ENCODE assay signal across 15 mouse cellular contexts in the genomic region with DNA sequence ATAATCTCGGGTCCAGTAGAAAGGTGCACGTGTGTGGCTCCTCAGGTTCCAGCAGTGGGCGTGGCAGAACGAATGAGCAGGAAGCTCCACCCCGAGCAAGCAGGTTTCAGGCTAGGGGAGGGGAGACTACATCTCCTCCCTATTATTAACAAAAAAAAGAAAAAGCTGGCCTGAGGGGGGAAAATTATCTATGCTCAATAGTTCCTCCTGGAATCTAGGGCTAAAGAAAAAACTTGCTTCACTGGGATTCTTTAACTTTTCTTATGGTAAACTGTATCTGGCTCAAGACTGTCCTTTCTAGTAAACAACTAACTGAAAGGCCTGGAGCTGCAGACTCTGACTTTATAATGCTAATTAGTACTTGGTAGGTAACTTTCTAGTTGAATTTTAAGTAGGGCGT. TPM values are rescaled to one million over a fixed set of nuclear protein-coding genes. Genes with fewer than 3 reads are reported as not detected.
A peak's percentile ranks its signal among the peaks of the same experiment; 100 is the strongest.
DNase-seq lines count a peak whose midpoint lies in the region; TF ChIP-seq lines count a peak whose summit lies in the region.
"Not testable (repeated sequence)": the region's sequence is repeated elsewhere in the genome, so short reads cannot be mapped to it uniquely, and the experiment has no call there.
"Had no signal": no experiment of that assay in that cellular context is flagged by ENCODE, and none has a peak within 500 bp of the region (broad histone marks: within the 10 kb centered on the region; RNA-seq: fewer than 3 reads in every experiment).

No protein-coding gene starts in this region.

- not testable (repeated sequence) for H3K4me3 ChIP-seq in ES-E14 (ENCODE audit: insufficient read depth in 1 of 2, low read depth in 1 of 2, low read length in 2 of 2, poor library complexity in 1 of 2, severe bottlenecking in 1 of 2)

- H3K4me1 ChIP-seq in ES-E14 (ENCODE audit: control insufficient read depth in 2 of 2, insufficient read depth in 2 of 2, low read length in 2 of 2, poor library complexity in 1 of 2) = not testable (repeated sequence)

- not testable (repeated sequence) for H3K27ac ChIP-seq in ES-E14 (ENCODE audit: insufficient read depth, low read depth, low read length, poor library complexity, severe bottlenecking)

- not testable (repeated sequence) for H3K9me3 ChIP-seq in ES-E14 (ENCODE audit: control insufficient read depth, insufficient read depth, low read depth, low read length)

- H3K36me3 ChIP-seq in ES-E14 (ENCODE audit: control insufficient read depth, insufficient read depth, low read length, poor library complexity, severe bottlenecking) = not testable (repeated sequence)

- DNase-seq in ES-CJ7 (ENCODE audit: low read depth, low spot score) (peak; percentile 64), ES-E14 (ENCODE audit: low read depth, low spot score) (peak; percentile 29), R1 (ENCODE audit: low read depth, low spot score) (peak; percentile 81), ZHBTc4 (ENCODE audit: low read depth, low spot score) (peak; percentile 76)

- in situ Hi-C loops in ES-E14 (cut with MboI; ENCODE audit: low sequenced_read_pairs in 2 of 2, unreplicated experiment in 2 of 2) = not testable (repeated sequence)

- H3K9ac ChIP-seq in ES-E14 (ENCODE audit: insufficient read depth, low read depth, low read length, poor library complexity, severe bottlenecking) = not testable (repeated sequence)

TF ChIP-seq in ES-E14, 5 proteins besides CTCF, POLR2A, EP300 and RAD21:
- 0 out of 2 replicates have a peak, but pooled peaks have one; percentile 46 for TF ChIP-seq ZNF384 (IDR thresholded peaks at IDR 0.05; ENCODE audit: low read depth, low read length)
TF ChIP-seq in ES-E14: peak in this region for 1; not testable (repeated sequence) for 4.

RNA-seq across cellular contexts. Expression of gene Olfr1056, which starts 4.1 kb away (rescaled TPM):
- not detected in 2 replicates for total RNA-seq in ES-E14 (2012; rRNA removed)
- total RNA-seq: adrenal gland, adult 18-20 months; adrenal gland, adult 2 months; adrenal gland, adult 8-10 months; adrenal gland, postnatal 10 days; adrenal gland, postnatal 14 days; adrenal gland, postnatal 25 days; adrenal gland, postnatal 36 days; adrenal gland, postnatal 4 days; CH12.LX; MEL had no signal

RNA-seq across cellular contexts. Expression of gene Olfr1057, which starts 11.9 kb away (rescaled TPM):
- total RNA-seq in ES-E14 (2012; rRNA removed) = not detected in 2 replicates
- total RNA-seq: adrenal gland, adult 18-20 months; adrenal gland, adult 2 months; adrenal gland, adult 8-10 months; adrenal gland, postnatal 10 days; adrenal gland, postnatal 14 days; adrenal gland, postnatal 25 days; adrenal gland, postnatal 36 days; adrenal gland, postnatal 4 days; CH12.LX; MEL had no signal

RNA-seq across cellular contexts. Expression of gene Olfr1055, which starts 16.3 kb away (rescaled TPM):
- total RNA-seq in ES-E14 (2012; rRNA removed) = not detected in 2 replicates
- total RNA-seq: adrenal gland, adult 18-20 months; adrenal gland, adult 2 months; adrenal gland, adult 8-10 months; adrenal gland, postnatal 10 days; adrenal gland, postnatal 14 days; adrenal gland, postnatal 25 days; adrenal gland, postnatal 36 days; adrenal gland, postnatal 4 days; G1E had no signal

RNA-seq across cellular contexts. Expression of gene Olfr1058, which starts 22.0 kb away (rescaled TPM):
- total RNA-seq in ES-E14 (2012; rRNA removed) = not detected in 2 replicates
- total RNA-seq: adrenal gland, adult 18-20 months; adrenal gland, adult 2 months; adrenal gland, adult 8-10 months; adrenal gland, postnatal 10 days; adrenal gland, postnatal 14 days; adrenal gland, postnatal 25 days; adrenal gland, postnatal 36 days; adrenal gland, postnatal 4 days; CH12.LX; G1E; MEL had no signal

RNA-seq across cellular contexts. Expression of gene Olfr1054, which starts 31.1 kb away (rescaled TPM):
- total RNA-seq in ES-E14 (2012; rRNA removed) = not detected in 2 replicates
- total RNA-seq: adrenal gland, adult 18-20 months; adrenal gland, adult 2 months; adrenal gland, adult 8-10 months; adrenal gland, postnatal 10 days; adrenal gland, postnatal 14 days; adrenal gland, postnatal 25 days; adrenal gland, postnatal 36 days; adrenal gland, postnatal 4 days; CH12.LX; G1E; MEL had no signal

Comparison
In these comparisons a context has a peak if more than half of its experiments do, and no peak if none do; other contexts are left out.
1. DNase-seq: peak in every context shown above with its lines; median percentile 81 in R1; 76 in ZHBTc4; 64 in ES-CJ7; 29 in ES-E14.